Comparison of ENCODE assay signal across 9 mouse cellular contexts in genomic region chr2:130433152-130433551, GRCm38 (mm10). TPM values are rescaled to one million over a fixed set of nuclear protein-coding genes. Genes with fewer than 3 reads are reported as not detected.
DNase-seq lines count a peak whose midpoint lies in the region; ATAC-seq and TF ChIP-seq lines count a peak whose summit lies in the region.
"Had no signal": no experiment of that assay in that cellular context is flagged by ENCODE, and none has a peak within 500 bp of the region (broad histone marks: within the 10 kb centered on the region; RNA-seq: fewer than 3 reads in every experiment).

No protein-coding gene starts in this region.

- H3K9ac ChIP-seq in hindbrain, postnatal 0 days (replicated peaks; ENCODE audit: low read length), result no peak overlapping the region

- no peak for ATAC-seq in G1E (ENCODE audit: extremely low read depth, insufficient number of reproducible peaks, low FRiP score, poor library complexity, severe bottlenecking)
- ATAC-seq in hindbrain, postnatal 0 days, result peak; percentile 64; the same call in 1 of the 2 replicates

- DNase-seq in layer of hippocampus, adult 2 months (ENCODE audit: low spot score in 2 of 2), result peak in 1 of 2 experiments; percentile 57
- DNase-seq in layer of hippocampus, postnatal 36 days, result no peak
- DNase-seq in G1E (ENCODE audit: low spot score), result peak; percentile 19
- peak; percentile 64 for DNase-seq in cerebellum, adult 9-10 months
- peak; percentile 80 for DNase-seq in hindbrain, postnatal 0 days (ENCODE audit: low spot score)
- DNase-seq in lung, postnatal 36 days, result peak; percentile 87
- DNase-seq in splenic B cell, adult 2 months (ENCODE audit: low read depth, low spot score), result peak; percentile 80
- no peak for DNase-seq in adrenal gland, adult 8-10 months

- H3K4me1 ChIP-seq in G1E (ENCODE audit: insufficient read depth, low read depth, low read length), result peaks cover 19% of the 10 kb centered on the region
- H3K4me1 ChIP-seq in hindbrain, postnatal 0 days (ENCODE audit: insufficient read depth, low read length), result no peaks in the 10 kb centered on the region

- H3K27ac ChIP-seq in layer of hippocampus, adult 2 months, result no peak overlapping the region
- H3K27ac ChIP-seq in hindbrain, postnatal 0 days, result no peak overlapping the region

- no peak overlapping the region for H3K4me3 ChIP-seq in layer of hippocampus, adult 2 months
- H3K4me3 ChIP-seq in G1E (ENCODE audit: low read depth, low read length), result no peak overlapping the region
- no peak overlapping the region for H3K4me3 ChIP-seq in hindbrain, postnatal 0 days (ENCODE audit: low read length)
- H3K4me3 ChIP-seq: megakaryocyte, embryonic 14.5 days had no signal

- H3K4me2 ChIP-seq in hindbrain, postnatal 0 days (ENCODE audit: low read depth, low read length), result no peak overlapping the region

- H3K9me3 ChIP-seq in G1E (replicated peaks), result no peaks in the 10 kb centered on the region
- H3K9me3 ChIP-seq in hindbrain, postnatal 0 days (ENCODE audit: low read length), result no peaks in the 10 kb centered on the region
- H3K9me3 ChIP-seq: megakaryocyte, embryonic 14.5 days had no signal

- H3K27me3 ChIP-seq in G1E (ENCODE audit: insufficient read depth, low read length), result no peaks in the 10 kb centered on the region
- no peaks in the 10 kb centered on the region for H3K27me3 ChIP-seq in hindbrain, postnatal 0 days (ENCODE audit: insufficient read depth, low read length)
- no peaks in the 10 kb centered on the region for H3K27me3 ChIP-seq in splenic B cell, adult 2 months (ENCODE audit: control insufficient read depth, insufficient read depth, low read length, poor library complexity, severe bottlenecking)
- H3K27me3 ChIP-seq: megakaryocyte, embryonic 14.5 days had no signal

- 20% methylated on average over 4 of the region's 4 CpGs for WGBS in hindbrain, postnatal 0 days

- peaks cover 73% of the 10 kb centered on the region for H3K36me3 ChIP-seq in G1E (replicated peaks)
- H3K36me3 ChIP-seq in hindbrain, postnatal 0 days (ENCODE audit: insufficient read depth, low read length), result peaks cover 9% of the 10 kb centered on the region
- H3K36me3 ChIP-seq in splenic B cell, adult 2 months (ENCODE audit: control insufficient read depth, insufficient read depth, low read length, poor library complexity, severe bottlenecking), result peaks cover 2% of the 10 kb centered on the region; the same call in 1 of the 2 replicates

- peak; percentile 81 for TF ChIP-seq CTCF in layer of hippocampus, adult 2 months (conservative IDR thresholded peaks at IDR 0.05)
- TF ChIP-seq CTCF in G1E (IDR thresholded peaks at IDR 0.05; ENCODE audit: low read depth, low read length), result peak; percentile 26
- TF ChIP-seq CTCF in hindbrain, postnatal 0 days (IDR thresholded peaks at IDR 0.05; ENCODE audit: low read depth), result peak; percentile 77

RNA-seq across cellular contexts. Expression of gene Pced1a, which starts 8.7 kb away (rescaled TPM):
- total RNA-seq in layer of hippocampus, adult 2 months (2021), result 10 to 100 TPM; 23.0 to 27.3 TPM
- total RNA-seq in layer of hippocampus, postnatal 36 days (2021), result 10 to 100 TPM; 23.1 to 26.0 TPM
- total RNA-seq in G1E (2014; fragmentation: Nextera tagmentation), result 16.9 and 17.6 TPM in 2 replicates
- total RNA-seq in G1E (2017), result 13.9 and 20.0 TPM in 2 replicates
- polyA plus RNA-seq in G1E (2012), result 17.4 and 19.7 TPM in 2 replicates
- total RNA-seq in hindbrain, postnatal 0 days (2014; rRNA removed), result 19.5 and 20.4 TPM in 2 replicates
- polyA plus RNA-seq in hindbrain, postnatal 0 days (2015; fragmentation: Nextera tagmentation; extraction: Ambion mirVana), result 10.3 and 10.7 TPM in 2 replicates
- 10 to 100 TPM; 17.4 to 24.5 (median 19.7) TPM for total RNA-seq in adrenal gland, adult 8-10 months (2022)

RNA-seq across cellular contexts. Expression of gene Vps16, which starts 9.0 kb away (rescaled TPM):
- 100 to 1,000 TPM in 1 of 2 experiments, 10 to 100 TPM in 1; 91.3 to 104 TPM for total RNA-seq in layer of hippocampus, adult 2 months (2021)
- total RNA-seq in layer of hippocampus, postnatal 36 days (2021), result 10 to 100 TPM; 85.2 to 98.0 TPM
- total RNA-seq in G1E (2014; fragmentation: Nextera tagmentation), result 55.2 and 58.9 TPM in 2 replicates
- total RNA-seq in G1E (2017), result 180 and 190 TPM in 2 replicates
- polyA plus RNA-seq in G1E (2012), result 12.6 and 20.2 TPM in 2 replicates
- total RNA-seq in hindbrain, postnatal 0 days (2014; rRNA removed), result 50.4 and 63.3 TPM in 2 replicates
- 89.5 and 94.0 TPM in 2 replicates for polyA plus RNA-seq in hindbrain, postnatal 0 days (2015; fragmentation: Nextera tagmentation; extraction: Ambion mirVana)
- total RNA-seq in adrenal gland, adult 8-10 months (2022), result 10 to 100 TPM; 71.0 to 93.1 (median 71.7) TPM

RNA-seq across cellular contexts. Expression of gene Ptpra, which starts 16.9 kb away (rescaled TPM):
- total RNA-seq in layer of hippocampus, adult 2 months (2021), result 100 to 1,000 TPM; 326 to 341 TPM
- 100 to 1,000 TPM; 318 to 339 TPM for total RNA-seq in layer of hippocampus, postnatal 36 days (2021)
- 60.6 and 97.7 TPM in 2 replicates for total RNA-seq in G1E (2014; fragmentation: Nextera tagmentation)
- 119 and 127 TPM in 2 replicates for total RNA-seq in G1E (2017)
- 11.4 and 22.6 TPM in 2 replicates for polyA plus RNA-seq in G1E (2012)
- total RNA-seq in hindbrain, postnatal 0 days (2014; rRNA removed), result 96.7 and 105 TPM in 2 replicates
- polyA plus RNA-seq in hindbrain, postnatal 0 days (2015; fragmentation: Nextera tagmentation; extraction: Ambion mirVana), result 143 and 145 TPM in 2 replicates
- 100 to 1,000 TPM; 150 to 167 (median 158) TPM for total RNA-seq in adrenal gland, adult 8-10 months (2022)

RNA-seq across cellular contexts. Expression of gene Tmem239, which starts 26.9 kb away (rescaled TPM):
- total RNA-seq in layer of hippocampus, adult 2 months (2021), result not detected
- not detected for total RNA-seq in layer of hippocampus, postnatal 36 days (2021)
- total RNA-seq in G1E (2014; fragmentation: Nextera tagmentation) (not detected in 2 replicates), G1E (2017) (not detected in 2 replicates)
- not detected in 2 replicates for polyA plus RNA-seq in G1E (2012)
- not detected in 2 replicates for total RNA-seq in hindbrain, postnatal 0 days (2014; rRNA removed)
- not detected in 2 replicates for polyA plus RNA-seq in hindbrain, postnatal 0 days (2015; fragmentation: Nextera tagmentation; extraction: Ambion mirVana)
- total RNA-seq in adrenal gland, adult 8-10 months (2022), result not detected

RNA-seq across cellular contexts. Expression of gene 1700020A23Rik, which starts 28.1 kb away (rescaled TPM):
- not detected for total RNA-seq in layer of hippocampus, adult 2 months (2021)
- not detected for total RNA-seq in layer of hippocampus, postnatal 36 days (2021)
- total RNA-seq in G1E (2014; fragmentation: Nextera tagmentation) (not detected in 2 replicates), G1E (2017) (not detected in 2 replicates)
- polyA plus RNA-seq in G1E (2012), result not detected in 2 replicates
- not detected in 2 replicates for total RNA-seq in hindbrain, postnatal 0 days (2014; rRNA removed)
- 0.49 TPM in 1 of 2 replicates, not detected in the other for polyA plus RNA-seq in hindbrain, postnatal 0 days (2015; fragmentation: Nextera tagmentation; extraction: Ambion mirVana)
- 1 to 10 TPM in 1 of 4 experiments, not detected in 3; 4.6 TPM for total RNA-seq in adrenal gland, adult 8-10 months (2022)

Comparison
In these comparisons a context has a peak if more than half of its experiments do, and no peak if none do; other contexts are left out.
1. DNase-seq: peak in G1E (single experiment), cerebellum, adult 9-10 months (single experiment), hindbrain, postnatal 0 days (single experiment), lung, postnatal 36 days (single experiment) and splenic B cell, adult 2 months (single experiment); none in layer of hippocampus, postnatal 36 days (0 of 2) and adrenal gland, adult 8-10 months (single experiment).
2. CTCF ChIP-seq: peak in every context shown above with its lines; median percentile 81 in layer of hippocampus, adult 2 months; 77 in hindbrain, postnatal 0 days; 26 in G1E.